Mouse (Mus musculus): ENCODE measurements around the gene Tmprss2. TPM values are rescaled to one million over a fixed set of nuclear protein-coding genes. Genes with fewer than 3 reads are reported as not detected.

The Tmprss2 gene
- 22.5 TPM in 1 of 2 replicates, not detected in the other for polyA plus RNA-seq (2012; ENCODE audit: insufficient read depth, low replicate concordance)

DNA sequence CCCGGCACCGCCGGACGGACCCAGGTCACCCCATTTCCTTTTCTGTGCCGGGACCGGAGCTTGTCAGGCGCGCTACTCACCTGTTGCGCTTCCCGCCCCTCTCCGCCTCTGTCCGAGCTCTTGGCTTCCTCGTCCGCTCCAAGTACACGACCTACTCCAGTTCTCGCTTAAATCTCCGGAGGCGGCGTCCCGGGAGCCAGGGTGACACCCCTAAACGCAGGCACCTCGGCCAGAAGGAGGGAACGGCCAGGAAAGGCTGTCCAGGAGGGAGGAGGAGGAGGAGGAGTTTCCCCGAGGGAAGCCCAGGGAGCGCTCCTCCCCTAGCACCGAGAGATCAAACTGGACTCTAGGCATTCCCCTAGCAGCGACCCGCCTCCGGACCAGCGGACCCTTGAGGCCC, at the start of gene Tmprss2:
Gene Tmprss2 (minus strand): TSS at position 257 of the 400 bp plus-strand sequence.
- Histone ChIP-seq H3K27me3 (replicated peaks) (peaks cover 79% of the 10 kb centered on the region), H3K4me1 (no peaks in the 10 kb centered on the region), H3K9me3 (peaks cover 10% of the 10 kb centered on the region), H3K36me3 (replicated peaks; ENCODE audit: low read length) (no peaks in the 10 kb centered on the region), H3K4me3 (replicated peaks) (no peak within 1 kb of the TSS)
- TF ChIP-seq GATA1 (IDR thresholded peaks at IDR 0.05; ENCODE audit: borderline replicate concordance, low read length) (no peak), FLI1 (IDR thresholded peaks at IDR 0.05; ENCODE audit: low read length) (no peak)

DNA sequence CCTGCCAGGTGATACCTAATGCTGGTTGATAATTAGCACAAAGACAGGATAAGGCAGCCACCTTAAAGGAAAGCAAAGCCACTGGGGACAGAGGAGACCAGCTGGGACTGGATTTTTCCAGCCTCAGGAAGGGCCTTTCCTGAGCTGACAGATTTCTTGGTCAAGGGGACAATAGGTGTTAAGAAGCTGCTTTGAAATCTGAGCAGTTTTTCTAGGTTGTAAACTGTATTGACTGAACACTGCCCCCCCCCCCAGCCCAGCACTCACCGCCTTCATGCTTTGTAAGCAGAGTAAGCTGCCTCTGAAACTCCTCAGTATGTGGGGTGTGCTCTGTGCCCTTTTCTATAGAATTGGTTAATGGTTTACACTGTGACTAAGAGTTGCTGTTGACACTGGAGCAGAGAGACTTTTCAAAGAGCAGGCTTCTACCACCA, 48.2 kb upstream of the Tmprss2 start:
- Histone ChIP-seq H3K4me3 (replicated peaks) (no peak overlapping the region), H3K9me3 (no peaks in the 10 kb centered on the region), H3K36me3 (replicated peaks; ENCODE audit: low read length) (no peaks in the 10 kb centered on the region), H3K27me3 (replicated peaks) (peaks cover 20% of the 10 kb centered on the region), H3K4me1 (no peaks in the 10 kb centered on the region)
- TF ChIP-seq FLI1 (IDR thresholded peaks at IDR 0.05; ENCODE audit: low read length) (no peak), GATA1 (IDR thresholded peaks at IDR 0.05; ENCODE audit: borderline replicate concordance, low read length) (no peak)

DNA sequence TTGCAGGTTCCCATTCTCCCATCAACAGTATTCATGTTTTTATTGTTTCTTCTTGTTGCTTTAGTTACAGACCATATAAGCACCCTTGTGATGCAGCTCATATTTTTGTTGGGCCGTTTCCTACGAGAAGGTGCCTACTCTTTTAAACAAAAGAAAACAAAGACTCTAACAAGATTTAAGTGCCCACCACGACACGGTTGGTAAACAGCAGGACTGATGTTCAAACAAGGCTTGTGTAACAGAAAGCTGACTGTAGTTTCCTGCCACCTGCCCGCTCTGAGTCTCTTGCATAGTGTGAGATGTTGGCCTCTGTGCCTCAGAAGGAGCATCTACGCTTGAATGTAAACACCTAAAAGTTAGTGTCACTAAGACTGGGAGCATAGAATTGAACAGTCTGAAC, 47.5 kb upstream of the Tmprss2 start:
- Histone ChIP-seq H3K4me3 (replicated peaks) (no peak overlapping the region), H3K27me3 (replicated peaks) (peaks cover 20% of the 10 kb centered on the region), H3K36me3 (replicated peaks; ENCODE audit: low read length) (no peaks in the 10 kb centered on the region), H3K9me3 (no peaks in the 10 kb centered on the region), H3K4me1 (no peaks in the 10 kb centered on the region)
- no peak for TF ChIP-seq GATA1 (IDR thresholded peaks at IDR 0.05; ENCODE audit: borderline replicate concordance, low read length)
- no peak for TF ChIP-seq FLI1 (IDR thresholded peaks at IDR 0.05; ENCODE audit: low read length)

DNA sequence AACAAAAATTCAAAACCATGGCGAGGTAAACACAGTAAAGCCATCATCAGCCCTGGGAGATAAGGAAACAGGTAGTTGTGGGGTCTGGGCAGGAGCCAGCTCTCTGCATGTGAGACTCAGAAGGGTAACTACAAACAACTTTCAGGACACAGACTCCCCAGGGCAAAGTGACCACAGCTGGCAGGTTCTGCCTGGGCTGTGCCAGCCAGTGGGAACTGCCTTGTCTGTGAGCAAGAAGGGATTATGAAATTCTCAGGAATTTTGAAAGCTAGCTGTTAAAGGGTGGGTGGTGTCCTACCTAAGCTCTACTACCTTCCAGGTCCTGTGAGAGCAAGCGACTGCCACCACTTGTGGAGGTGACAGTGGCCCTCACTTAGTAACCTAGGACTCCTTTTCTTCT, 44.8 kb upstream of the Tmprss2 start:
- Histone ChIP-seq H3K9me3 (no peaks in the 10 kb centered on the region), H3K4me3 (replicated peaks) (no peak overlapping the region), H3K36me3 (replicated peaks; ENCODE audit: low read length) (no peaks in the 10 kb centered on the region), H3K27me3 (replicated peaks) (peaks cover 16% of the 10 kb centered on the region), H3K4me1 (no peaks in the 10 kb centered on the region)
- TF ChIP-seq GATA1 (IDR thresholded peaks at IDR 0.05; ENCODE audit: borderline replicate concordance, low read length) = no peak

DNA sequence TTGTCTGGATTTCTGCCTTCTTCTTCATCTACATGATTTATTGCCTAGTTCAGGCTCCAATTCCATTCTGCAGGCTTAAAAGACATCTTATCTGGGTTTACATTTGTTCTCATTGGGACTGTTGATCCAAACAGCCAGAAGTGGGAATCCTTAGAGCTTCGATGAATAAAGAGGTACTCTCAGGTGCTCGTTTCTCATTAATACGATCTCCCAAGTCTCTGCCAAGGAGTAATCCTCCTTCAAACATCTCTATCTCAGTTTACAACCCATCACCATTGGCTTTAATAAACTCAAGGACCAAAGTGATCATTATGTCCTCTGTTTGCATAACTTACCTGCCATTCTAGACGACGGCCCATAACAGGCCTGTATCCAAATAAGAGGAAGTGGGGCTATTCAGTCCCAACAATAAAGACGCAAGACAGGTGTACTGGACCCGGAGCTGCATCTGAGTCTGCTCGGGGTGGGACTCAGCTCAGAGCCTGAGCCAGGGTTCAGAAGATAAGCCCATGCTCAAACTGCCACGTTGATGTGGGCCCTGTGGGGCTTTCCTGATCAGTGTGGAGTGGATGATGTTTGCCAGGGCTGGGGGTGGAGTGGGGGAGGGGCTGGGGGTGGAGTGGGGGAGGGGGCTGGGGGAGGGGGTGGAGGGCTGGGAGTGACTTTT, 38.7 kb upstream of the Tmprss2 start:
- TF ChIP-seq GATA1 (IDR thresholded peaks at IDR 0.05; ENCODE audit: borderline replicate concordance, low read length) = no peak
- TF ChIP-seq FLI1 (IDR thresholded peaks at IDR 0.05; ENCODE audit: low read length) = no peak
- Histone ChIP-seq H3K4me3 (replicated peaks) (no peak overlapping the region), H3K36me3 (replicated peaks; ENCODE audit: low read length) (no peaks in the 10 kb centered on the region), H3K27me3 (replicated peaks) (peaks cover 7% of the 10 kb centered on the region), H3K9me3 (no peaks in the 10 kb centered on the region), H3K4me1 (no peaks in the 10 kb centered on the region)

DNA sequence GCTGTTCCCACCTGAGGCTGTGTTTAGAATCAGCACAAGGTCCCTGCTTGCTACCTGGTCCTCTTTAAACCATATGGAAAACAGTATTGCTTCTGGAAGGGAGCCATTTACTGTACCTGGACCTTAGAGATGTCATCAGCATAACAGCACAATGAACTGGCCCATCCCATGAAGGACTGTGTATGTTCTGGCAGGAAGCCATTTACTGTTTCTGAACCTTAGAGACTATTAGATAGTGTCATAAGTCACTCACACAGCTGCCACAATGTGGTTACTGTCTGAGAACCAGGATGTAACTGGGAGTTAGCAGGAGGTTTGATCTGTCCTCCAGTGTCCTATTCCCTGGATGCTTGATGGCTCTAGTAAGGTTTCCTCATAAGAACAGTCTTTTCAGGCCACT, 33.7 kb upstream of the Tmprss2 start:
- no peak for TF ChIP-seq GATA1 (IDR thresholded peaks at IDR 0.05; ENCODE audit: borderline replicate concordance, low read length)
- no peak for TF ChIP-seq FLI1 (IDR thresholded peaks at IDR 0.05; ENCODE audit: low read length)
- no peak overlapping the region for H3K4me3 ChIP-seq (replicated peaks)
- H3K4me1 ChIP-seq = no peaks in the 10 kb centered on the region
- no peaks in the 10 kb centered on the region for H3K27me3 ChIP-seq (replicated peaks)
- peaks cover 4% of the 10 kb centered on the region; the same call in 1 of the 2 replicates for H3K9me3 ChIP-seq
- no peaks in the 10 kb centered on the region for H3K36me3 ChIP-seq (replicated peaks; ENCODE audit: low read length)

DNA sequence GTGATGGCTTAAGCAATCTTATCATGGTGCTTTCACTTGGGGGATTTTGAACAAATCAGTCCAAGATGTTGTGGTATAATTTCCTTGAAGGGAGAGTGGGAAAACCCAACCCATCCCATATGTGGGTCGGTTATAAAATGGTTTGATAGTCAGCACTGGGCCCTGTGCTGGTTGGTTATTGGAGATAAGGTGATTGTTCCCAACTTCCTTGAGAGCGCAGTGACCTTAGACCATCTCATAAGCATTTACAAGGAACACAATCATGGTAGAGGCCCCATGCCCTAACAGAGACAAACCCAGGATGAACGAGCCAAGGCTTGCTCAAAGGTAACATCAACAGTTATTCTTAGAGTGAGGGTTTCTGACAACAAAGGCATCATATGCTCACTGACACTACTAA, 28.6 kb upstream of the Tmprss2 start:
- Histone ChIP-seq H3K4me3 (replicated peaks) (no peak overlapping the region), H3K4me1 (no peaks in the 10 kb centered on the region), H3K36me3 (replicated peaks; ENCODE audit: low read length) (no peaks in the 10 kb centered on the region), H3K27me3 (replicated peaks) (peaks cover 5% of the 10 kb centered on the region), H3K9me3 (peaks cover 15% of the 10 kb centered on the region)
- no peak for TF ChIP-seq FLI1 (IDR thresholded peaks at IDR 0.05; ENCODE audit: low read length)
- TF ChIP-seq GATA1 (IDR thresholded peaks at IDR 0.05; ENCODE audit: borderline replicate concordance, low read length) = no peak

DNA sequence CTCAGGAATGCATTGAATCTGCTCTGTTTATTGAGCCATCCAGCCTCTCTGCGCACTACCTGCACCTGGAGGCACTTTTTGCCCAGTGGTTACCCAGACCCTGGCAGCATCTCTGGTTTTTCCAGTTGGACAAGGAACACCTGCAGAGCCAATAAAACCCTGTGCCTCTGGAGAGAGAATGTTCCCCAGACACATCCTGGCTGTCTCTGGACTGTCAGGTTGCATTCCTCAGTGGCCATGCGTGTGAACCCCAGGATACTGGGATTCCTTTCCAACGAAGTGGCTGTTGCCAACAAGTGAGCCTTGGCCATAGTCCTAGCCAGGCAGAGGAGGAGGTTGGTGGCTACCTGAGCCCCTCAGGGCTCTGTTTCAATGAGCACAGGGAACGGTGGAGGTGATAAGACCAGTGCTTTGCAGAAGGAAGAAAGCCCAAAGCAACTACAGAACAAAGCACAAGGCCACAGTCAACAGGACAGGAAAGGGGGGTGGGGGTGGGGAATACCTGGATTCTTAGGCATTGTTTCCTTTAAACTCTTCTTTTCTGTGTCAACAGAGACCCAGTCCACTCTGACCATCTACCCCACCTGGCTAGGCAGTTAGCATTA, 22.0 kb upstream of the Tmprss2 start:
- Histone ChIP-seq H3K36me3 (replicated peaks; ENCODE audit: low read length) (no peaks in the 10 kb centered on the region), H3K9me3 (peaks cover 10% of the 10 kb centered on the region), H3K4me3 (replicated peaks) (no peak overlapping the region), H3K27me3 (replicated peaks) (peaks cover 4% of the 10 kb centered on the region), H3K4me1 (no peaks in the 10 kb centered on the region)
- TF ChIP-seq GATA1 (IDR thresholded peaks at IDR 0.05; ENCODE audit: borderline replicate concordance, low read length) (no peak), FLI1 (IDR thresholded peaks at IDR 0.05; ENCODE audit: low read length) (no peak)

DNA sequence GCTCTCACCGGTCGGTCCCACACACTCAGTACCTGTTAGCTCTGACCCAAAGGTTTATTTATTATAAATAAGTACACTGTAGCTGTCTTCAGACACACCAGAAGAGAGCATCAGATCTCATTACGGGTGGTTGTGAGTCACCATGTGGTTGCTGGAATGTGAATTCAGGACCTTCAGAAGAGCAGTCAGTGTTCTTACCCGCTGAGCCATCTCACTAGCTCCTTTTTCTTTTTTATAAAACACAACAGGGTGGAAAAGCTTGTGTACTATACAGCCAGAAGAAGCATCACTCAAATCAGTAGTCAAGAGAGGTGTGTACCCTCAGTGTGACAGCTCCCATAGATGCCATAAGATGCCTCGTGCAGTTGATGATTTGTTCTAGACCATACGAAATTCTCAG, 12.2 kb upstream of the Tmprss2 start:
- Histone ChIP-seq H3K4me3 (replicated peaks) (no peak overlapping the region), H3K4me1 (no peaks in the 10 kb centered on the region), H3K9me3 (no peaks in the 10 kb centered on the region), H3K36me3 (replicated peaks; ENCODE audit: low read length) (no peaks in the 10 kb centered on the region), H3K27me3 (replicated peaks) (peaks cover 5% of the 10 kb centered on the region)
- TF ChIP-seq FLI1 (IDR thresholded peaks at IDR 0.05; ENCODE audit: low read length) = no peak
- TF ChIP-seq GATA1 (IDR thresholded peaks at IDR 0.05; ENCODE audit: borderline replicate concordance, low read length) = no peak

DNA sequence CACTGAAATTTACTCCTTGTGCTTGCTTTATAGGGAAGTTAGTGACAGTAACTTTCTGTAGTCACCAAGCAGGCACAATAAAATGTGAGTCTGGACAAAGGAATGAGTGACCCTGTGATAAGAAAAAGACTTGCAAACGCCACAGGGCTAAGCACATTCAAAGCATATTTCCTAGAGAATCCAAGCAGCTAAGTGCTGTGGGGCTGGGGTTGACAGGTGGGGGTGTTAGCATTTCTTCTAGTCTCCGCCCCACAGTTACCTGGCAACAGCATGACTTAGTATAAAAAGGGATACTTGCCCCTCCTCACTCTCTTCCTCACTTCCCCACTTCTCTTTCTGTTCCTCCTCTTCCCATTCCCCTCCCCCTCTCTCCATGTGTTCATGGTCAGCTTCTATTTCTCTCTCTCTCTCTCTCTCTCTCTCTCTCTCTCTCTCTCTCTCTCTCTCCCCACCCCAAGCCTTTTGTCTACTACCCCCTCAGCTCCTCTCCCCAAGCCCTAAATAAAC, 11.4 kb upstream of the Tmprss2 start:
- Histone ChIP-seq H3K4me3 (replicated peaks) (no peak overlapping the region), H3K27me3 (replicated peaks) (peaks cover 5% of the 10 kb centered on the region), H3K4me1 (no peaks in the 10 kb centered on the region), H3K9me3 (no peaks in the 10 kb centered on the region), H3K36me3 (replicated peaks; ENCODE audit: low read length) (no peaks in the 10 kb centered on the region)
- no peak for TF ChIP-seq FLI1 (IDR thresholded peaks at IDR 0.05; ENCODE audit: low read length)
- TF ChIP-seq GATA1 (IDR thresholded peaks at IDR 0.05; ENCODE audit: borderline replicate concordance, low read length) = no peak

Measured in megakaryocyte, embryonic 14.5 days (primary cell).